Mouse (Mus musculus): ENCODE data around the gene Stc2. TPM values are rescaled to one million over a fixed set of nuclear protein-coding genes. Genes with fewer than 3 reads are reported as not detected.

The Stc2 gene
- not detected in 3 replicates for total RNA-seq (2017)

GRCm38 (mm10) chr11:31369648-31370286 is at the start of gene Stc2:
Gene Stc2 (minus strand): TSS chr11:31370074.
- ATAC-seq (replicated peaks; ENCODE audit: insufficient number of reproducible peaks, low FRiP score, low TSS enrichment, poor library complexity, severe bottlenecking): no peak

DNA sequence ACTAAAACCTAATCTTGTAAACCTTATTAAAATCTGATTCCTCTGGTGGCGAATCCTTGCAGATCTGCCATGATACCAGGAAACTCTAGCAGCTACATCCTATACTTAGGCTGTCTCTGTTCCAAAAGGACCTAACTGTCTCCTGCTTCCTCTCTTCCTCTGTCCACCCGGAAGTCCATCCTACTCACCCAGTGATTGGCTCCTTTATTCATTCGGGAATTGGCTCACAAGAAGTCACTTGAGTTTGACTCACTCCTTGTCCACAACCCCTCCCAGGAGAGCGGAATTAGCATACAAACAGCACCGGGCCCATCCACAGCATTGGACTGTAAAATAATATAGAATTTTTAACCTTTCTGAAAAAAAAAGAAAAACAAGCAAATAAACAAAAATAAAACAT is 47.2 kb upstream of the Stc2 start:
- no peak for ATAC-seq (replicated peaks; ENCODE audit: insufficient number of reproducible peaks, low FRiP score, low TSS enrichment, poor library complexity, severe bottlenecking)

- ATAC-seq (replicated peaks; ENCODE audit: insufficient number of reproducible peaks, low FRiP score, low TSS enrichment, poor library complexity, severe bottlenecking): no peak
Measured at GRCm38 (mm10) chr11:31412376-31412775, 42.5 kb upstream of the Stc2 start.

GRCm38 (mm10) chr11:31406736-31407135 is 36.9 kb upstream of the Stc2 start:
- ATAC-seq (replicated peaks; ENCODE audit: insufficient number of reproducible peaks, low FRiP score, low TSS enrichment, poor library complexity, severe bottlenecking): no peak

DNA sequence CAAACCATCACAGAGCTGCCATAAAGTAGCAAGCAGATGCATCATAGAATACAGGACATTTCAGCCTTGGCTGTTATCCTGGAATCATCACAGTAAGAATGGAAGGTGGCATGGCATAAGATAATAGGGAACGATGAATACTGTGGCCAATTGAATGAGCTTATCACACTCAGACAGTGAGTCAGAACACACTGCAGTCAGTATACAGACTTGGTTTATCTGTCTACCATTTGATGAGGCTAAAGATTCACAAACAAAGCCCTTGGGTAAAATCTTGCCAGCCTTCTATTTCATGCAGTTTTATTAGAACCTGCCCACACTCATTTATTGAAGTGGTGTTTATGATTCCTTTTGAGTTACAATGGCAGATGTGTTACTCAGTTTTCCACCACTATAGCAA is 33.2 kb upstream of the Stc2 start:
- ATAC-seq (replicated peaks; ENCODE audit: insufficient number of reproducible peaks, low FRiP score, low TSS enrichment, poor library complexity, severe bottlenecking): no peak

DNA sequence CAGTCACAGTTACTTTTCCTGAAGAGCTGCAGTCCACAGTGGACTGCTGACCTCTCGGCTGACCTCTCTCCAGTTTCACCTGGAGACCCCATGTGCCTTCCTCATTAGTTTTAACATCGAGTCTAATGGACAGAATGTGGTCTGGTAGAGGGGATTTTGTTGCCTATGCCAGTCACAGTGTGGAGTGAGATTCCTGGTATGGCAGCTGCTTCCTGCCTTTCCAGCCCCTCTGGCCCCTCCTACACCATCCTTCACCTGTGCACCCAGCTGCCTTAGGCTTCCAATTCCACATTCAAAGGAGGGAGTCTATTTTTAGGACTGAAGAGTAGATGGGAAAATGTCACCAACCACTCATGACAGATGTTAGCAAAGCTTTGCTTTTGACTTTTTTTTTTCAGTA is 28.7 kb upstream of the Stc2 start:
- ATAC-seq (replicated peaks; ENCODE audit: insufficient number of reproducible peaks, low FRiP score, low TSS enrichment, poor library complexity, severe bottlenecking): no peak

GRCm38 (mm10) chr11:31396638-31397417 is 27.0 kb upstream of the Stc2 start:
- no peak for ATAC-seq (replicated peaks; ENCODE audit: insufficient number of reproducible peaks, low FRiP score, low TSS enrichment, poor library complexity, severe bottlenecking)

GRCm38 (mm10) chr11:31394026-31394425 is 24.2 kb upstream of the Stc2 start:
- no peak for ATAC-seq (replicated peaks; ENCODE audit: insufficient number of reproducible peaks, low FRiP score, low TSS enrichment, poor library complexity, severe bottlenecking)

GRCm38 (mm10) chr11:31392340-31392739 is 22.5 kb upstream of the Stc2 start:
- ATAC-seq (replicated peaks; ENCODE audit: insufficient number of reproducible peaks, low FRiP score, low TSS enrichment, poor library complexity, severe bottlenecking): no peak

GRCm38 (mm10) chr11:31388890-31389289 is 19.0 kb upstream of the Stc2 start:
- no peak for ATAC-seq (replicated peaks; ENCODE audit: insufficient number of reproducible peaks, low FRiP score, low TSS enrichment, poor library complexity, severe bottlenecking)

- no peak for ATAC-seq (replicated peaks; ENCODE audit: insufficient number of reproducible peaks, low FRiP score, low TSS enrichment, poor library complexity, severe bottlenecking)
Measured at GRCm38 (mm10) chr11:31387526-31387925, 17.7 kb upstream of the Stc2 start.

DNA sequence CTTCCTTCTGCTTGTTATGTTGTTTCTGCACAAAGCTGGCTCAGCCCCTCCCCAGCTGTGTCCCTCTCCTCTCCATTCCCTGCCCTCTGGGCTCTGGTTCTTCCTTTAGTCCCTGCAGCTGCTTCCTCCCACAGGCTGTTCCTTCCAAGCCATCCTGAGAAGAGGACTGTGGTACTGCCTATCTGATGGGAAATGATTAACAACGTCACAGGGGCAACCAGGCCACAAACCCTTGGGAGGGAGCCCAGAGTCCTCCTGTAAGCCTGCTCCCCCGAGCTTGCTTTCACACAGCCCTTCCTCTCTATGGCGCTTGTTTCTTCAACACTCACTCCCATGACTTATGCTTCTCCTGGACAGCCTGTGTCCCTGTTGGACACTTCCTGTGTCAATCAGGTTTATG is 16.7 kb upstream of the Stc2 start:
- ATAC-seq (replicated peaks; ENCODE audit: insufficient number of reproducible peaks, low FRiP score, low TSS enrichment, poor library complexity, severe bottlenecking): no peak

DNA sequence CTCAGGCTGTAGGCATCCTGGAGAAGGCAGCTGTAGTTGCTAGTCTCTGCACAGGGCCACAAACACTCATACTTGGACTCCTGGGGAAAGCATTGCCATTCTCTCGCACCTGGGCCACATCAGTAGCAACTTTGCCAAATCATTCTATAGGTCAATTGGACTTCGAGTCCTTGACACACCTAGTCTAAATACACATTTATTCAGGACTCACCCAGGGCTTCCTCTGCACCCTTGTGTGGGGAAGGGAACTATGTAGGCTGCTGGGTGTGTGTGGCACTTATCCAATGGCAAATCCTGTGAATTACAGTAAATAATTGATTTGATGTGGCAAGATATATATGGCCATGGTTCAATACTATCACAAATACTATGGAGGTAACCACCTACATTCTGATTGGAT is 14.1 kb upstream of the Stc2 start:
- no peak for ATAC-seq (replicated peaks; ENCODE audit: insufficient number of reproducible peaks, low FRiP score, low TSS enrichment, poor library complexity, severe bottlenecking)

DNA sequence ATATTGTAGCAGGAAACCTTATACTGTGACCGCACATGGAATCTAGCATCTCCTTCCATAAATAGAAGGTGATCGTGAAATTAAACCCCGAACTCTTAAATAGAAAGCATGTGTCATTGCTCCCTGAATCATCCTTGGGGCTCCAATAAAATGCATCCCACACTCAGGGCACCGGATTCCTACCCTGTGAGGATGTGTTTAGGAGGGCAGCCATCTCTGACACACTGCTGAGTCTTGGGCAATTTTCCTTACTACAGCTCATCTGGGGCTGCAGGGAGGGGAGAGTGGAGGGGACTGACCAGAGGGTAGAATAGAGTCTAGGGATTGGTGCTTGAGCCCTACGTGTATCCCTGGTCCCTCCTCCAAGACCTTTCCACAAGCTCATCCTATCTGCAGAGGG is 12.3 kb upstream of the Stc2 start:
- ATAC-seq (replicated peaks; ENCODE audit: insufficient number of reproducible peaks, low FRiP score, low TSS enrichment, poor library complexity, severe bottlenecking): no peak

- no peak for ATAC-seq (replicated peaks; ENCODE audit: insufficient number of reproducible peaks, low FRiP score, low TSS enrichment, poor library complexity, severe bottlenecking)
Measured at GRCm38 (mm10) chr11:31373438-31373837, 3.6 kb upstream of the Stc2 start.

DNA sequence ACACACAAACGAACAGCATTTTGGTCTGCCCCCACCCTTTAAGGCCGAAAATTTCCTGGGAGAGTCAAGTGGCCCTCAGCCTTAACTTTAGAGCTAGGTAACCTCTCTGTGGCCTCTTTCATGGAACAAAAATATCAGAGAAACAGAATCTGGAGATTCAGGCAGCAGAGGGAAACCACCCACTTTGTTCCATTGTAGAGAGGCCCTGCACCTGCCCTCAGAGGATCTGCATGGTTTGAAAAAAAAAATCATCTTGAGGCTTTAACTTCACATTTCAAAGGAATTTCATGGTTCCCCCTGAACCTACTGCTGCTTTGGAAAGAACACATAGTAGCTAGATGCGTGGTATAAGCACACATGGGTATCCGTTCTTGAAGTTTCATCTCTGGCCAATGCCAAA is 2.3 kb upstream of the Stc2 start:
- ATAC-seq (replicated peaks; ENCODE audit: insufficient number of reproducible peaks, low FRiP score, low TSS enrichment, poor library complexity, severe bottlenecking): no peak

DNA sequence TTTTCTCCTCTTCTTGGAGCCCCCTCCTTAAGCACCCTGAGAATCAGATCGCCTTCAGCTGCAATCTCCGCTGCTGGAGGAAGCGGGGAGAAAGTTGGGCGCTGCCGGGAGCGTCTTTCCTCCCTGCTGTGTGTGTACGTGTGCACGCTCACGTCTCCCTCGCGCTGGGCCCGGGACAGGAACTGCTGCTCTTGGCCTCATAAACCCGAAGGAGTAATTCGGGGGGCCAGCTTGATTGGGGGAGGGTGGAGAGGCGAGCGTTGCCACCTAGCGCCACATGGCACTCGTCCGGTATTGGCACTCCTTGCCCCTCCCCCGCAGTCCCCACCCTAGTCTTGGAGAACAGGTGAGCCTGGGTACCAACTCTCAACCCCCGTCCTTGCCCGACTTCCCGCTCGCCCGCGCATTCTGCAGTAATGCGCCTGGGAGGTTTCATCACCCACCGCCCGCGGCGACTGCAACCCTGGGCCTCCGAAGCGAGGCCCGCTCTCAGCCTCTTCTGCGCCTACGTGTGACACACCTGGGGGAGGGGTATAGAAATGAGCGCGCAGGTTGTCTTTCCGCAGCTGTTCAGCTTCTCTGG is 1.5 kb upstream of the Stc2 start:
- ATAC-seq (replicated peaks; ENCODE audit: insufficient number of reproducible peaks, low FRiP score, low TSS enrichment, poor library complexity, severe bottlenecking): no peak

GRCm38 (mm10) chr11:31370436-31371230 is 759 bp upstream of the Stc2 start:
- no peak for ATAC-seq (replicated peaks; ENCODE audit: insufficient number of reproducible peaks, low FRiP score, low TSS enrichment, poor library complexity, severe bottlenecking)

- no peak for ATAC-seq (replicated peaks; ENCODE audit: insufficient number of reproducible peaks, low FRiP score, low TSS enrichment, poor library complexity, severe bottlenecking)
Measured at GRCm38 (mm10) chr11:31368965-31369647, 768 bp downstream of the Stc2 start.

All from monocyte, adult 5-6 weeks (primary cell).